Mouse (Mus musculus) right cerebral cortex, postnatal 36 days (tissue): ENCODE results near the gene Vps37d.
"Not testable (repeated sequence)": the region's sequence is repeated elsewhere in the genome, so short reads cannot be mapped to it uniquely, and the experiment has no call there.

ENCODE experiments used
- DNase-seq, 2 experiments: peaks; one replicate each; pipeline ENCODE4 v3.0.0; 2022; ENCODE audit warnings: low spot score in 2 of 2, mixed read lengths in 1 of 2

Gene Vps37d

DNA sequence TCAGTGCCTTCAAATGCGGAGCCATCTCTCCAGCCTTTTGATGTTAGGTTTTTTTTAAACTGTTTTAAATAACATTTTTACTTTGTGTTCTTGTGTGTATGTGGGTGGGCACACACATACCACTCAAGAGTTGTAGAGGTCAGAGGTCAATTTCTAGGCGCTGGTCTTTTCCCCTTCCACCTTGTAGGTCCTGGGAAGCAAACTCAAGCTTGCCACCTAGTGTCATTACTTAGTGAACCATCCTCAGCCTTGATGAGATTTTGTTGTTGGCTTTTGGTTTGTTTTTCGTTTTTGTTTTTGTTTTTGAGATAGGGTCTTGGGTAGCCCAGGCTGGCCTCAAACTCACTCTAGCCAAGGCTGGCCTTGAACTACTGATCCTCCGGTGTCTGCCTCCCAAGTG is 2.4 kb downstream of the Vps37d start:
- no peak for DNase-seq

- no peak for DNase-seq
Measured at GRCm38 (mm10) chr5:135073349-135074150, 4.5 kb downstream of the Vps37d start.

DNA sequence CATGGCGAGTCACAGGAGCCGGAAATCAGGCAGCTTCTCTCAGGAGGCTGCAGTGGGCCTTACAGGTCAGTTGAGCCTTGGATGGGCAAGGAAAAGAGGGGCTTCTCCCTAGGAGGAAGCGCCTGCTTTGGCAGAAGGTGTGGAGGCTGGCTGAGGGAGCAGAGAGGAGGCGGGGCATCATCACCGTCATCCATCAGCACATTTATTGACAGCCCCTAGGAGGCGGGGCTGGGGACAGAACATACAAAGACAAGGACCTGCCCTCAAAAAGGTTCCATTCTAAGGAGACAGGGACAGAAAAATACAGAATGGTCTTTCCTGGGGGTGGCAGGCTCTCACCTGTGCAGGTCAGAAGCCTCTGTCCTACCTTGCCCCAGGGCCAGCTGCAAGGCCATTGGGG is 5.3 kb downstream of the Vps37d start:
- DNase-seq = no peak

DNA sequence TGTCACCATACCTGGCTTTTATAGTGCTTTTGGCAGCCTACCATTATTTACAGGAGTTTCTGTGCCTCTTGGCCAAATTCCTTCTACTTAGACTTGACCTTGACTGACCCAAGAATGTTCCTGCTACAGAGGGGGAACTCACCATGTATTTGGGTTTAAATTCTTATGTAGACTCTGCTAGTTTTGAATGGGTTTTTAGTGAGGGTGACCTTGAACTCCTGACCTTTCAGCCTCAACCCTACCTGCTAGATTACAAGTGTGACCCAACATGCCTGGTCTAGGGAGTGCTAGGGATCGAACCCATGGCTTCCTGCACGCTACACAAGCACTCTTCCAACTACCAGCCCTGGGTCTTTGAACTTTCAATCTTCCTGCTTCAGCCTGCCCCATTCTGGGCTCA is 6.0 kb downstream of the Vps37d start:
- no peak for DNase-seq

GRCm38 (mm10) chr5:135070448-135070847 is 7.6 kb downstream of the Vps37d start:
- no peak for DNase-seq

DNA sequence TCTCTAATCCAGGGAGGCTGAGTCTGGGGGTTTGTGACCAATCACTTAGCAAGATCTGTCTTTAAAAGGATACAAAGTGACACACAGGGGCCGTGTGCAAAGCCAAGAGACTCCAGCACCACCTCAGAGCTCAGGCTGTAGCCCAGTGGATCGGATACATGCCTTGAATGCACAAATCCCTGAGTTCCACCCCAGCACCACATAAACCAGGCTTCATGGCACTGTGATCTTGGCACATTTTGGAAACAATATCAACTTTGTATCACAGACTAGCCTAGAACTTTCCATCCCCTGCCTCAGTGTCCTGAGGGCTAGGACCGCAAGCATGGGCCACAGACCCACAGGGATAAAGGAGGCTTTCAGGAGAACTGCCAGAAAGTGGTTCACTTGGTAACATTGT is 12.1 kb downstream of the Vps37d start:
- no peak for DNase-seq

DNA sequence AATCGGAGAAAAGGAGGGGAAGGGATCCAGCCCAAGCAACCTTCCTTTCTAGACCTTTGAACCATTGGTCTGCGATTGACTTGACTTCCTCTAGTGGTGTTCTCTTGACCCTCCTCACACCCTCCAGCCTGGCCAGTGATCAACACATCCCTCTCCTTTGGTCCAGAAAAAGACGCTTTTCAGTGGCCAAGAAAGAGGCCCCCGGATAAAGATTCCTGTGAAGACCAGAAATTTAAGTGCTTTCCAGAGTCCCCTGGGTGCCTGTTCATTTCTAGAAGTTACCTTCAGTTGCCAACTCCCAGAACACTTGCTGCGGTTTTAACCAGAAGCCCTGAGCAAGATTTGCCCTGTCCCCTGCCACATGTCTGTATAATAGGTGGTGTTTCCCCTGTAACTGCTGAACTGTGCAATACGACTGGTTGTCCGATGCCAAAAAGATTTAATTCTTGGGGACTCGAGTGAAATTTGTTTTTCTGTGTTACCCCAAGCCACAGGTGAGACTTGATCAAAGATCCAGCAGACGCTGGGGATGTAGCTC is 13.1 kb downstream of the Vps37d start, which contains the start of gene Bud23:
Gene Bud23, minus strand, starts transcription at position 51 of the 538 bp plus-strand sequence.
- not testable (repeated sequence) for DNase-seq

- DNase-seq = no peak
Measured at GRCm38 (mm10) chr5:135064382-135064766, 13.7 kb downstream of the Vps37d start.

DNA sequence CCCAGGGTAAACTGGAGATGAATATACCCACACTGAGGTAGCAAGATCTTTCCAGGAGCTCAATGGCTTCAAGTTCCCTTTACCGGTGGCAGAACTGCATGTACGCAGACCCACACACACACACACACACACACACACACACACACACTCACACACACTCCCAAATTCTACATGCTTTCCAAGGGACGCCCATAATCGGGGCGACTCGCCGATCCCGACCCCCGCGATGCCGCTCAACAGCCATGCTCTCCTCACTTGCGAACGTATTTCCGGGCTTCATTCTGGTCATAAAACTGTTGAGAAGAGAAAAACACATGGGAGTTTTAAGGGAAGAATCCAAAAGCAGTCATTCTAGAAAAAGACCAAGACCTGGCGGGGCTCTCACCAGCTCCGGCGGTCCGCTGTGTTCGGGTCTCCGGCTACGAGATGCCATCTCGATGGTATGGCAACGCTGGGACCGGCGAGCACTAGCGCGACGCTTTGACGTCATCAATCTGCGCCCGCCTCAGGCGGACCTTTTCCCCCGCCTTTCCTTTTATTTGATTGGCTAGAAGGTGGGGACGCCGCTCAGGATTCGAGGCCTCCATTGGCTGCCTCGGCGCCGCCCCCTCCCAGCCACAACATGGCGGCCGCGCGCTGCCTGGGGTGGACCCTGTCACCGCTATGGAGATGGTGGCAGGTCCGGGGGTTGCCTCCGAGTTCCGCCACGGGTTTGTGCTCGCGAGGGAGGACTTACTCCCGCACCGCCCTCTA is 14.3 kb downstream of the Vps37d start, which contains the start of gene Dnajc30:
Gene Dnajc30, plus strand, starts transcription at position 574 of the 753 bp plus-strand sequence.
- DNase-seq = peak; percentile 95 to 96

DNA sequence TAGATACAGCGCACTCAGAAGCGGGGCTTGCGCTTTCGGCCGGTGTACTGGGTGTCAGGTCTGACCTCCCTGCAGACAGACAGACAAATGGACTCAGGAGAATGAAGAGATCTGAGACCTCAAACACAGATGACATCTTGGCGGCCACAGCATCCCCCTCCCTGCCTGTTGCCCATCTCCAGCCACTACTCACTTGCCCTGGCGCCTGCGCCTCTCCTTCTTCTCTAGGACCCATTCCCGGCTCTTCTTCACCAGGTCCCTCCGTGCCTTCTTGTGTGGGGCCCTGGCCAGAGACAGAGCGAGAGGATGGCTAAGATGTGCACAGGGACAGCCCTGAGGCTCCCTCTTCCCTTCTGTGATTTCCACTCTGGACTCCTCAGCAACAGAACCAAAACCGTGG is 24.7 kb downstream of the Vps37d start:
- no peak for DNase-seq

GRCm38 (mm10) chr5:135049268-135049667 is 28.8 kb downstream of the Vps37d start:
- DNase-seq = not testable (repeated sequence)

DNA sequence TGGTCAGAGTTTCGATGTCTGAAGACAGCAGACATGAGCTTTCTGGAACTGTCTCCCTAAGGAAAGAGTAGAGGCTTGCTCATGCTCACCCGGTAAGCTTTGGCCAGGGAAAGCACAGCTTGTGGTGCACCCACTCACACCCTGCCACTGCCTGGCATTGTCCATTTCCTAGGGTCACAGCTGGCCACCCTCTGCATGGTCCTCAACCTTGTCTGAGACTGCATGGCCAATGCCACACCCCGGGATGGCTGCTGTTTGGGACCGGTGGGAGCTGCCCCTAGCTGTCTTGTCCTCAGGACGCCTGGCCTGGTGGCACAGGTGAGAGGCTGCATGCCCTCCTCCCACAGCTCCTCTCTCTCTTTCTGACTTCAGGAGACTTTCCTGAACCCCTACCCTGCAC is 29.5 kb downstream of the Vps37d start:
- DNase-seq = no peak

GRCm38 (mm10) chr5:135044575-135044974 is 33.5 kb downstream of the Vps37d start:
- no peak for DNase-seq

DNA sequence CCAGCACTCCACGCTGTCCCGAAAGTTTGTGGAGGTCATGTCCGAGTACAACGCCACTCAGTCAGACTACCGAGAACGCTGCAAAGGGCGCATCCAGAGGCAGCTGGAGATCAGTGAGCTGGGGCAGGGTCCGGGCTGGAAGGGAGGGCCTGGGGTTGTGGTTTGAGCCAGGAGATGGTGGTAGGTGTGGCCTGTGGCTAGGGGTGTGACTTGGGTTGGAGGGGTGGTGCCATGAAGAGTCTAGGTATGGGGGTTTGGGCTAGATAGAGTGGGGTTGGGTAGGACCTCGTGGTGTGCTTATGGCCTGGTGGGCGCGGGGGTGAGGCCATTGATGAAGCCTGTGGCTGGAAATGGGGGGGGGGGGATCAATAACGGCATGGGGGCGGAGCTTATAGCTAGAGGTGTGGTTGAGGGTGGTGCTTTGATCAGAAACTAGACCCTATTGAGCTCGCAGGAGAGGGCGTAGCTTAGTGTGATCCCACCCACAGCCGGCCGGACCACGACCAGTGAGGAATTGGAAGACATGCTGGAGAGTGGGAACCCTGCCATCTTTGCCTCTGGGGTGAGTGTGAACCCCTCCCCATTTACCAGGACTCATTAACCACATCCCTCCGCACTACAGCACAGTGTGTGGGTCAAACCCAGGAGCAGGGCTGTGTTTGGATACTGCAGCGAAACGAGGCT is 35.8 kb downstream of the Vps37d start:
- DNase-seq = no peak

GRCm38 (mm10) chr5:135040777-135041176 is 37.3 kb downstream of the Vps37d start:
- peak; percentile 44 to 55 for DNase-seq

DNA sequence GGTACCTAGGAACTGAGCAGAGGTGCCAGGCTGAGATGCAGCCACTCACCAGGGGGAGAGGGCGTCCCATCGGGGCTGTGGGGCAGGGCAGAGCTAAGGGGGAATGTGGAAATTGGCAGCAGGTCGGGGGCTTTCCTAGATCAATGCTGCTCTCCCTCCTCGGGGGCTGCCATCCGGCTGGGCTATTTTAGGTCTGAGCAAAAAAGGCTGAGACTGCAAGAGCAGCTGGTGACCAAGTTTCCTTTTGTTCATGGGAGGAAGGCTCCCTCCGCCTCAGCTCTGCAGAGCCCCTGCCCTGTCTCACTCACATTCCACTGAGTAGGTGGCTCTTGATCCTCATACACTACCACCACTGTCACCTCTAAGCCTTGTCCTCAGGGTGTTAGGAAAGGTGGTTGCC is 38.0 kb downstream of the Vps37d start:
- DNase-seq = peak in 1 of 2 experiments; percentile 56

GRCm38 (mm10) chr5:135039541-135039940 is 38.5 kb downstream of the Vps37d start:
- no peak for DNase-seq

DNA sequence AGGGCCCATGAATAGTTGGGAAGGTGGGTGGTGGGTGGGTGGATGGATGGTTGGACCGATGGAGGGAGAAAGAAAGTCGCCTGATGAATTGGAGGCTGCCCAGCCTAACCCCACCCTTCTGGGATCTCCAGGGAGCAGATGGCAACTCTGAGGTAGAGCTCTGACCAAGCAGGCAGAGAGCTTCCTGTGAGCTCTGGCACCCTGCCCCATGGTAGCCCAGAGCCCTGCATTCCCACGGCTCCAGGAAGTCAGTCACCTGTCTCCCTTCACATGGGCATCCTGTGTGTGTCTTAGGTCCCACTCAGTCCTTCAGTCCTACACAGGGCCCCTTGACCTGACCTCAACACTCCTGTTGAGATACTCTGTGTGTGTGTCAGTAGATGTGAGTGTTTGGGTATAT is 40.1 kb downstream of the Vps37d start:
- no peak for DNase-seq

DNA sequence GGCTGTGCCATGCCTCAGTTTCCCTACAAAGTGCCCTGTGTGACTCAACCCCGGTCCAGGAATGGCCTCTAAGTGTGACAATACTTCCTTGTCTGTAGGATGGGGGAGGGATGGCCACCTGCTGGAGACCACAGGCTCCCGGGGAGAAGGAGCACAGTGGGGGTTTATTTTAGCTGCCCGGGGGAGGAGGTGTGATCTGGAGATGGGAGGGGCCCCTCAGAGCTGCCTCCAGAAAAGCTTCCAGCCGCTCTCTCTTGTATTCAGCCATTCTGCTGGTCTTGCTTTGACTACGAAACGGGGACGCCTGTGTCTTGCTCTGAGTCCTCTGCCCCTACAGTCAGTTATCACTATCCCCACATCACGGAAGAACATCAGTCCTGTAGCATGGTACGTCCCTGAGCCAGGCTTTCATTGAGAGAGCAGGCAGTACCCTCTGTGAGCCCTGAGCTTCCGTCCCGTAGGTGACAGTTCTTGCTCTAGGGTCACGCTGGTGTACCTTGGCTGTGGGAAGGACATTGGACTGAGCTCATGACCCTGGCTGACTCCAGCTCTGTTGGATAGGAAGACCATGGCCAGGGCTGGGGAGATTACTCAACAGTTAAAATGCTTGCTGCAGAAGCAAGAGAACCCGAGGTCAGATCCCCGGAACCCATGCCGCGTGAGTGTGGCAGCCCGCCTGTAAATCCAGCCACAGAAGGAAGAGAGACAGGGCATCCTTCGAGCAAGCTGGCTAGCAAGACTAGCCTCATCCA is 42.3 kb downstream of the Vps37d start:
- DNase-seq = peak; percentile 74 to 82

DNA sequence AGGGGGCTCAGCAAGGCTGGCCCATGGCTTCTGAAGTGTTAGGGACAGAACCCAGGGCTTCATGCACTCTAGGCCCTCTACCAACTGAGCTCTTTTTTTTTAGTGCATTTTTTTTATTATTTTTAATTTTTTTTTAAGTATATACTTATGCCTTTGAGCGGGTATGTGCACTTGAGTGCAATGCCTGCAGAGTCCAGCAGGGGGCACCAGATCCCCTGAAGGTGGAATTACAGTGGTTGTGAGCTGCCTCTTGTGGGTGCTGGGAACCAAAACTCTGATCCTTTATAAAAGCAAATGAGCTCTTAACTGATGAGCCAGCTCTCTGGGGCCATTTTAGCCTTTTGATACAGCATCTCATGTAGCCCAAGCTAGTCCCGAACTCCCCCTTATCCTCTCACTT is 43.5 kb downstream of the Vps37d start:
- no peak for DNase-seq

GRCm38 (mm10) chr5:135032581-135032980 is 45.5 kb downstream of the Vps37d start:
- no peak for DNase-seq
